Mouse (Mus musculus) frontal cortex, adult 2 months (tissue): ENCODE data around the gene Wwox. TPM values are rescaled to one million over a fixed set of nuclear protein-coding genes. Genes with fewer than 3 reads are reported as not detected.

ENCODE experiments used
- DNase-seq, 2 experiments: peaks; one replicate each; pipeline ENCODE4 v3.0.0; 2022; ENCODE audit warnings: low spot score in 1 of 2; ENCODE audit errors: extremely low spot score in 1 of 2
- polyA plus RNA-seq: library from polyadenylated mRNA; depleted of rRNA; stranded (reverse); fragments of >200 nt; gene quantifications from 2 replicates; pipeline ENCODE4 v1.2.3, GENCODE M21; 2012

Gene Wwox
- polyA plus RNA-seq, 1 experiment = 17.9 TPM

- DNase-seq = no peak
Measured at GRCm38 (mm10) chr8:114707538-114708138, 268.2 kb downstream of the Wwox start.

DNA sequence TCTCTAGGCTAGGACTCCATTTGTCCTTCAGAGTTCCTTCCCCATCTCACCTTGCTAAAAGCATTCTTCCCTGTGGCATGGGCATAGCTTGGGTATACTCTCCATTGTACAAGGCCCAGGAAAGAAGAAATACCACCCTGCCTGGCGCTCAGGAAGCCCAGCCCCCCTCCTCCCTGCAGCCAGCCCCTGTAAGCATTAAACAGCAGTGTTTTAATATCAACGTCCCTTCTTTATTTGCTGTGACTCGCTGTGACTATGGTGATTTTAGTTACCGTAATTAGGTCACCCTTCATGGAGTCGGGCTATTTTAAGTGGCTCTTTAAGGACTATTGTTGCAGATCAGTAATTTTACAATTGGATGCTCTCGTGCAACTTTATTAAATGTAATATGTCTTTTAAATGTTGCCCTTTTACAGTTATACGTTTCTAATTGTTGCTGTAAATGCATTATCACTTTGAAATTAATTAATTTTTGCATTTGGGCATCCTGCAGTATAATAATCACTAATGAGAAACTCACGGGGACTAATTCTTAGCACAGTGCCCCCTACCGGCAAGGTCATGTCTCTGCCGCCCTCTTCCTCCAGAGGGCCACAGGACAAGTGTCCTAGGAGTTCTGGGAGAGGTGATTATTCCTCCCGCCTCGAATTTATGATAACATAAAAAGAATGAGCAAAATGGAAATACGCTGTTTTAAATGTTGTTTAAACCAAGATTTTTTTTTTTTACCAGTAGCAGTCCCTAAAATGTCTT, 276.0 kb downstream of the Wwox start:
- DNase-seq = peak in 1 of 2 experiments; percentile 23

GRCm38 (mm10) chr8:114716546-114717255, 277.2 kb downstream of the Wwox start:
- no peak for DNase-seq

DNA sequence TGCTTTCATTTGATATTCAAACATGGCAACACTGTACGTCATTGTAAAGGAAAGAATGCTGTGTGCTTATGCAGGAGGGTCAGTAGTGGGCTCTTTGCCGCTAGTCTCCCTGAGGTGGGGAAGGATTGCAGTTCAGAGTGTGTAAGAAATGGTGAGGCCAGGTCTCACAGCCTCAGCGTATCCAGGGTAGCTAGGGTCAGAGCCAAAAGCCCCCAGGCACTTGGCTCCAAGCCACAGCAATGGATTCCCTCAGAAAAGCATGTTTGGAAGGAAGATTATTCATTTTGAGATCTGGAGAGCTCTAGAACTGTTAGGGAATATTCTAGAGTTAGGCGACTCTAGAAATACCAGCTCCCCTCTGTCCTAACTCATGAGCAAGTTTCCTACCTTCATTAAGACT, 279.4 kb downstream of the Wwox start:
- DNase-seq = no peak

DNA sequence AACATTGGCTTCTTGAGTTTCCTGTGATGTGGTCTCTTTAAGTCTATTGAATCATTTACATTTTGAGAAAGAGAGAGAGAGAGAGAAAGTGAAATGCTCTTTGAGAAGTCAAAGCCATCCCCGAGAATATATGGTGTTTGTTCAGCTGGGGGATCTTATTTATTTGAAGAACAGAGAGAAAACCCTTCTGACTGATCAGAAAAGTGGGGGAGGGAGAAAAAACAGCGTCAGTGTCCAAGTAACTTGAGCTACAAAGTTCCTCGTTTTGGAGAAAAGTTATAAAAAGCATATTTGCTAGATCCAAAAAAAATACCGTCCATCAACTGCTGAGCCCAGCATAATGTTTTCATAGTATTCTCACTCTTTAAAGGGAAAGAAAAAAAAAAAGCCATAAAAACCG, 283.2 kb downstream of the Wwox start:
- DNase-seq = no peak

DNA sequence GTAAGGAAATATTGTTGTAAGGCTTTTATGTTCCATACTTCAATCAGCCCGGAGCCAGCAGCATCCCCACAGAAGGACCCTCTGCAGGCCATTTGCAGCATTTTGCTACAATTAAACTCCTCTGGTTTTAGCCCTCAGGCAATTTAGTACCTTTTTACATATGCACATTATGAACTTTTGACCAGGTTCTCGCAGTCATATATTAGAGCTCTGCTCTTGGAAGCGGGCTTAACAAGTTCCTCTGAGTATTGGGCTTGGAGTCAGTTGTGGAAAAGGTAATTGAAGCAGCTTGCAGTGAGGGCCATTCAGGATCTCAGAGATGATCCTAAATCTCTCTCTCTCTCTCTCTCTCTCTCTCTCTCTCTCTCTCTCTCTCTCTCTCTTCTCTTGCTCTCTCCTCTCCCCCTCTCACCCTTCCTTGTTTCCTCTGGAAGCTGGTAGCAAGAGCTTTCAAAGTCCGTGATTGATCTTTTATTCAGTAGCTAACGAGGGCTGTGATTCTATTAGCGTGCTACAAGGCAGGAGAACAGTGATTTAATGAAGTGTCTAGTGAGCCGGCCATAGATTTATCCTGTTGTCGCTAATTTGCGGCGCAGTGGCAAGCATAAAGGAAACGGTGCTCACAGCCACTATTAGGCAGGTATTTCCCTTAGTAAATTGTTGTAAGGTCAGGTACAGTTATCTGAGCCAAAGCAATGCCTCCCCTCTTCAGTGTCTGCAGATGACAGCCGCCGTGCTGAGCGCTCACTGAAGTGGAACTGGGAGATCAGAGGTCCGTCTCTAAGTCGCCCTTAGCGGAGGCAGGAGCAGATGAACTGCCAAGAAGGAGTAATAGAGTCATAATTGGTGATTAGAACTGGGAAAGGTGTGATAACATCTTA, 292.0 kb downstream of the Wwox start:
- no peak for DNase-seq

DNA sequence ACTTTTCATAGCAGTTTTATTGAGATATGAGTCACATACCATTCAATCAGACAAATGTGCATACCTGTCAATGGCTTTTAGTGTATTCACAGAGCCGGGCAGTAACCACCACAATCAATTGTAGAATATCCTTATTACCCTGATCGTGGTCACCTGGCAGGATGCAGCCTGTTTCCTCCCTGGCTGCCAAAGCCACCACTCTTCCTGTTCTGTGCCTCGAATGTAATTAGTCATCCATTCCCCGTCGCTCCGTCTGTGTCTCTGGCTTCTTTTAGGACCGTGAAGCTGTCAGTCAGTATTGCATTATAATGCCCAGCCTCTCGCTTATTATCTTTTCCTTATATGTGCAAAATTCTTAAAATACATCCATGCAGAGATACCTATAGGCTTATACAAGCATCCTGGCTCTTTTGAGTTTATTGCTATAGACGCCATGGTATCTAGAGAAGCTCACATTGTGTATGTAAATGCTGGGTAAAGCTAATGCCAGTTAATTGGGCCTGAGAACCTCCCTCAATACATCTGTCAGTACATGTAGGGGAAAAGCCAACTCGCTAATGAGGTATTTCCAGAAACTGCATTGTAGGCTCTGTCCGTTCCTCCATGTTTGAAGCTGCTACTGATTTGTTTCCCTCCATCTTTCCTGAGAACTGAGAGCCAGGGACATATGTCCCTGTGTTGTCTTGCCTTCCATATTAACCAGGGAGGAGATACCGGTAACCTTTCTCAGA, 303.9 kb downstream of the Wwox start:
- DNase-seq = no peak

DNA sequence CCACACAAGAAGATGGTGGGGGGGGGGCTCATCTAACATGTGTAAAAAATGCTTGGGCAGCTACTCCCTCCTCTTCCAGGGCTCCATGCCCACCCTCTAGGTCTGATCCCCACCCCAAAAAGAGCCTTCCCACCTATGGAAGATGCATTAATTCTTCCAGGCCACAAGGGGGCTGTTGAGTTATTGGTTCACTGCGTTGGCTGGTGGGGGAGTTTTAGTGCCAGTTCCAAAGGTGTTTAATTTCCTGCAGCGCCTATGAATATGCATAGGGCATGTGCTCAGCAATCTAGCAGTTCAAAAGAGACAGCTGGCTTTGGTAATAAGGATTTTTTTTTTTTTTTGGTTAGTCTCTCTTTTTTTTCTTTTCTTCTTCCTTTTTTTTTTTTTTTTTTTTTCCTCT, 306.9 kb downstream of the Wwox start:
- DNase-seq = no peak

DNA sequence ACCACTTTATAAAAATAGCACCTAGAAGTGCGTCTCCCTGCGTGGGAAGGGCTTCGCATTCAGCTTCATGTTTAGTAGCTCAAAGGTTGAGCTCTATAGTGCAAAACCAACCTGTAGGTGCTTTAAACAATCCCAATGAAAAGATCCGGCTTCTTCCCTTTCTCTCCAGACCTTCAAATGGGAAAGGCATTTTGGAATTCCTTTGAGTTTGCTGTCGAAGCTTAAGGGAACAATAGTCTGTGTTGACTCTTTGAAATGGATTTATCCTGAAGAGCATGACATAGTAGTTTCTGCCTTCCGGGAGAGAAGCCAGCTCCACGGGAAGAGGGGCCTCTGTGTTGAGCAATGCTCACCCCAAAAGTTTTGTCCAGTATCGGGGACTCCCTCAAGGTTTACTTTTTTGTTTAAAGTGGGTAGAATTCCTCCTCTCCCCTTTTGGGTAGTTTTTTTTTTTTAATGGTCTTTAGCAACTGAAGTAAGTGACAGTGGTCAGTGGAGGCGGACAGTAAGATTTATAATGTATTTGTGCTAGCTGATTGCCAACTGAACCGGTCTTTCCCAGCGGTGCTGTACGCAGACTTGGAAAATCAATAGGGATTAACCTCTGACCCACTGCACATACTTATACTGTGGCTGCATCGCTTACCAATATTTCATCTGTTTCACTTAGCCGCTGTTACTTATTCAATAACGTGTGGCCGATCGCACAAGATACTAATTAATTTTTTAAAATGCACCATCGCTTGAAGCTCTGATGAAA, 312.1 kb downstream of the Wwox start:
- no peak for DNase-seq

DNA sequence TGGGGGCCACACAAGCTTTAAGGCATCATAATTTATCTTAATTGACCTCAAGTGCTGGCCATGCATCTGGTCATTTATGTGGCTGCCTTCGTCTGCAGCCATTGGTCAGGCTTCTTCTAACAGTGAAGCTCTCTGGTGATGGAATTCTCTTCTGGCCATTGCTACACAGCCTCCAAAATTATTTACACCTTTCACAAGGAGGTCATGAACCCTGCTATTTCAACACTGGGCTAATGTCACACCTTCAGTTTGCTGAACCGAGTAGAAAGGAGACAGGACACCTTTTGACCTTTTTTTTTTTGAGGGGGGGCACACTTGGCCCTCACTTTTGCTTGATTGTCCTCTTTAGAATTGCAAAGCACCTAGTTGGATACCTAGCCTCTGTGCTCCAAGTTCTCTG, 320.2 kb downstream of the Wwox start:
- no peak for DNase-seq

DNA sequence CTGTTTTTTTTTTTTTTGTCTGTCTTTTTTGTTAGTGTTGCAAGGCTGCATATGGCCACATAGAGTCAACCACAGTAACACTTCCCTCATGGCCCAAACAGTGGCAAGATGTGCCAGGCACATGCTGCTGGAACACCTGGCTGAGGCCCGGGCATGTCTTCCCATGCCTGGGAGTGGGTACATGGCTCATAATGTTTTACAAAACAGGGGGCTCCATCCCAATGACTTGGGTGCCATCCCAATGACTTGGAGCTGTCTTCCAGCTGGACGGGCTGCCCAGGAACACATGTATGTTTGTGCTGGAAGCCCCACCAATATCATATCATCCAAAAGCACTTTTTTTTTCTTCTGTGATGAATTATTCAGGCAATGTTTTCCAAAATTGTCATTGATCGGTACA, 329.1 kb downstream of the Wwox start:
- no peak for DNase-seq

GRCm38 (mm10) chr8:114770856-114771776, 331.7 kb downstream of the Wwox start:
- peak; percentile 17 to 85 for DNase-seq

DNA sequence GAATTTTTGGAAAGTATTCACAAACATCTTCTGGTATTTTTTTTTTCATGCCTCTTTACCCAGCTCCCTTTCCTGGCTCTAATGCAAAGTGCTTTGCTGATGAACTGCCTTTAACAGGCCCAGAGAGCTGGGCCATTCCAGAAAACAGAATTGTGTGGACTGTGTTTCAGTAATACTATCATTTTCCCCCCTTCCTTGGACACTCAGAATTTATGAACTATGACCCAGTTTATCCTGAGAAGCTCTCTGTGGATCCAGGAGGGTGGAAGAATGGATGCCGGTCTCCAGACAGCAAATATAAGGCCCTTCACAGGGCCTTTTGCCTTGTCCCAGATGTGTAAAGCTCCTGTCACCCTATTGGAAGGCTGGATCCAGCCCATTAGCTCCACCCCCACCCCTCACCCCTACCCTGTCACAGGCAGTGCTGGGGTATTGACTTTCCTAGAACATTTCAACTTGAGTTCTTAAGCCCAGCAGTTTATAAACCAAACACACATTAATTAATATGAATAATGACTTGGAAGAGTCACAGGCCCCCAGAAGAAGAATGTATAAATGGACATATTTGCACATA, 332.9 kb downstream of the Wwox start:
- DNase-seq = no peak

DNA sequence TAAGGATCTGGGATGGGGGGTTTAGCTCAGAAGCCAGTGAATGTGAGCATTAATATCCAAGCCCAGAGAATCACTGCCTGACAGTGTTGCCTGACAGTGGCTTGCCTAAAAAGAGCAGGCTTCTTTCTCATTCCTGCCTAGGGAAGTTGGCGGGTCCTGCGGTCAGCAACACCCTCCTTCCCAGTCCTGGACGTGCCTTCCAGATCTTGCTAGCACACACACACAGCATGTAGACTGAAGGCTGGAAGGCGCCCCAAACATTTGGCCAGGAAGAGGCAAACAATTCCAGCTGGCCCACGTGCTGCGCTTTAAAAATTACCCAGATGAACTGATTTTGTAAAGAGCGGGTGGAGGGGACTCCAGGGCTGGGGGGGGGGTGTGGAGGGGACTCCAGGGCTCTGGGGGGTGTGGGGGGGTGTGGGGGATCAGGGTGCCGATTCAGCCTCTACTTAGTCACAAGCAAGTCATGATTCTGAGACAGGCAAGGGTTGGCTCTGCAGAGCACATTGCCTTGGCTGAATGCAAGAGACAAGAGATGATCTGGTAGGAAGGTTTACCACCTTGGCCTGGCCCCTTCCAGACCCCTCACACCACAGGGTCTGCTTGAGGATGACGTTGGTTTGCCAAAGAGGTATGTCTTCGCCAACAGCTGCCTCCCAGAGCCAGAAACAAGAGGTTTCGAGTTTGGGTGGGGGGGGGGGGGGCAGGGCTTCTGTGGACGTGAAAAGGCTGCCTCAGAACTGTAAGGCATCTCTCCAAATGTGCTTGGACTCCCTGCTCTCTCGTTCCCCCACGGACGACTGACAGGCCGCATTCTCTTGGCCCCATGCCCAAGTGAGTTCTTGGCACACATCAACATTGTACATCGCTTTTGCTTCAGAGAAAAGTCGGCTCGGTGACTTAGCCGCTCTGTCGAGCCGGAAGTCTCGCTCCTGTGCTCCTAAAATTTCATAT, 334.3 kb downstream of the Wwox start:
- DNase-seq = peak in 1 of 2 experiments; percentile 50

- no peak for DNase-seq
Measured at GRCm38 (mm10) chr8:114774415-114774775, 334.9 kb downstream of the Wwox start.

GRCm38 (mm10) chr8:114775543-114775942, 336.1 kb downstream of the Wwox start:
- DNase-seq = no peak

- DNase-seq = no peak
Measured at GRCm38 (mm10) chr8:114776696-114777095, 337.2 kb downstream of the Wwox start.
